Mouse (Mus musculus) embryonic fibroblast, embryonic 13.5 days (primary cell): ENCODE measurements around the gene Ehbp1l1. TPM values are rescaled to one million over a fixed set of nuclear protein-coding genes. Genes with fewer than 3 reads are reported as not detected.

Source experiments
- H3K27ac ChIP-seq: 2 replicates; pipeline ENCODE4 v1.5.1; 2012; ENCODE audit warnings: low read length, control low read depth, inconsistent platforms; ENCODE audit not compliant: insufficient read depth
- H3K4me1 ChIP-seq: 2 replicates; pipeline ENCODE4 v1.6.1; 2011; ENCODE audit warnings: low read length; ENCODE audit not compliant: control insufficient read depth, insufficient read depth
- H3K4me3 ChIP-seq: 2 replicates; pipeline ENCODE4 v1.5.1; 2011; ENCODE audit warnings: mild to moderate bottlenecking, control low read depth, low read length; ENCODE audit not compliant: insufficient read depth
- CTCF ChIP-seq: IDR thresholded peaks from 2 replicates; pipeline ENCODE4 v1.5.1; 2011; ENCODE audit warnings: mild to moderate bottlenecking, control low read depth, low read length, moderate library complexity, borderline replicate concordance; ENCODE audit not compliant: insufficient read depth
- POLR2A ChIP-seq: IDR thresholded peaks from 2 replicates; pipeline ENCODE4 v1.6.1; 2011; ENCODE audit warnings: low read depth, mild to moderate bottlenecking, control low read depth, low read length, moderate library complexity
- polyA plus RNA-seq: library from polyadenylated mRNA; stranded (reverse); fragments of >200 nt; gene quantifications from 2 replicates; pipeline ENCODE4 v1.2.4, GENCODE M21; 2011; ENCODE audit warnings: low read depth; ENCODE audit not compliant: missing spikeins, insufficient read length

Ehbp1l1 gene
- polyA plus RNA-seq, 1 experiment: 62.8 TPM

- H3K27ac ChIP-seq: no peak overlapping the region
- no peak overlapping the region for H3K4me3 ChIP-seq
- TF ChIP-seq POLR2A: no peak
- TF ChIP-seq CTCF: no peak
- H3K4me1 ChIP-seq: 0 out of 2 replicates have a peak, but pooled peaks cover 5% of the 10 kb centered on the region
Measured at GRCm38 (mm10) chr19:5684985-5685384, 41.1 kb downstream of the Ehbp1l1 start.

DNA sequence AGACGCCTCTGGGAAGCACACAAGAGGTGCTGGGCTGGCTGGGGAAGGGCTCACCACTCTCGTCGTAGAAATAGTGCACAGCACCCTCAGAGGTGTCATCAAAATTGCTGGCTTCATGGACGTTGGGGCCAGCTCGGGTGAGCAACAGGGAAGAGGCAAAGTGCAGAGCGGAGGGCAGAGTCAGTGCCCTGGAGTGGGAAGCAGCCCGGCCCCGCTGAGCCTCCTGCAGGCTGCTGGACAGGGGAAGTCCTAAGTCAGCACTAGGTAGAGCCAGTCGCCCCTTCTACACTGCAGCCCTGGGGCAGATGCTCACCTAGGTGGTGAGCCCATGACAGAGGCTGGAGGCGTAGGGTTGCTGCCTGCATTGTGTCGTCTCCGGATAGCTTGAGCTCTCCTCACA is 41.9 kb downstream of the Ehbp1l1 start:
- Histone ChIP-seq H3K27ac (no peak overlapping the region), H3K4me3 (no peak overlapping the region), H3K4me1 (0 out of 2 replicates have a peak, but pooled peaks cover 5% of the 10 kb centered on the region)
- TF ChIP-seq CTCF (no peak), POLR2A (no peak)

DNA sequence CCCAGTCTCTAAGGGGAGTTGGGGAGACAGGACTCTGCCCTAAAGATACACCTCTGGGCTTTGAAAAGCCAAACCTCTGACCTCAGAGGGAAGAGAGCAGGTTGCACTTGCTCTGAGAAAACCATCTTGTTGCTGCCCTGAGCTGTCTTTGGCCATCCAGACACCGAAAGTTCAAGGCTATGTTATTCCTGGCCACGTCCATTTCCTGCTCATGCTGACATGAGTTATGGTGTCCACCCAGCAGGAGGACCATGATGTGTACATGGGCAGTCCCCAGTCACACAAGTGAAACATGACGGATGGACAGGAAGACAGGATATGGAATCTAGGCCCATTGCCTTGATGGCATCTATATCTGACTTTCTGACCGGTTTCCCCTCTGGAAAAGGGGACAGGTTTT is 45.7 kb downstream of the Ehbp1l1 start:
- no peak for TF ChIP-seq CTCF
- TF ChIP-seq POLR2A: no peak
- Histone ChIP-seq H3K4me1 (no peaks in the 10 kb centered on the region), H3K4me3 (no peak overlapping the region), H3K27ac (no peak overlapping the region)

- Histone ChIP-seq H3K4me3 (no peak overlapping the region), H3K4me1 (0 out of 2 replicates have a peak, but pooled peaks cover 2% of the 10 kb centered on the region), H3K27ac (no peak overlapping the region)
- no peak for TF ChIP-seq CTCF
- no peak for TF ChIP-seq POLR2A
Measured at GRCm38 (mm10) chr19:5668372-5668771, 57.7 kb downstream of the Ehbp1l1 start.

DNA sequence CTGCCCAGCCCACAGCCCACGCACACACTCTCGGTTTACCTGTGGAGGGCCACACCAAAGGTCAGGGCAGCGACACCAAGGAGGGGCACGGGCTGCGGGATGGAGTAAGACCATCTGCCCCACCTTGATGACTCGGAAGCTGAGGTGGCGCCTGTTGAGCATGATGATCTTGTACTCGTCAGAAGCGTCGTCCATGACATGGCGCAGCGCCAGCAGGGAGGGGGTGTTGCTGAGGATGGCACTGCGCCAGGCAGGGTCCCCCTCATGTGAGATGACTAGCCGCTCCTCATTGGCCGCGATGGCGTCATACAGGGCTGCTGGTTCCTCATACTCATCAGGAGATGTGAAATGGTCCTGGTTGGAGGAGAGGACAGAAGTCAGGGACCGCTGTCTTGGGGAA is 59.7 kb downstream of the Ehbp1l1 start:
- TF ChIP-seq POLR2A (no peak), CTCF (no peak)
- Histone ChIP-seq H3K4me1 (peaks cover 9% of the 10 kb centered on the region; the same call in 1 of the 2 replicates), H3K27ac (no peak overlapping the region), H3K4me3 (no peak overlapping the region)

DNA sequence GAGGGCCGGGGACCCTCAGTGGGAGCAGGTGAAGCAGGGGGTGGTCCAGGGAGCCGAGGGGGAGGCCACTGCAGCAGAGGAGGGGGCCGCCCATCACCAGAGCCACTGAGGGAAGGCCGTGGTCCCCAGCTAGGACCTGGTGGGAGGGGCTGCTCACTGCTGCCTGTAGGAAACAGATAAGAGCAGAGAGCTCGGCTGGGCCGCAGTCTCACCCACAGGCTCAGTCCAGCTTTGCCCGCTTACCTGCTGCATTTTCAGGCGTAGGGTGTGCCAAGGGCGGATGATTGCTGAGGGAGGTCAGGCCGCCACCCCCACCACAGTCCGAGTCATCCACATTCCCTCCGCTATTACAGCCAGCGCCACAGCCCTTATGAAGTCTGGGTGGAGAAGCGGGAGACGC is 60.7 kb downstream of the Ehbp1l1 start:
- Histone ChIP-seq H3K4me1 (peaks cover 11% of the 10 kb centered on the region; the same call in 1 of the 2 replicates), H3K27ac (no peak overlapping the region), H3K4me3 (no peak overlapping the region)
- no peak for TF ChIP-seq CTCF
- no peak for TF ChIP-seq POLR2A

DNA sequence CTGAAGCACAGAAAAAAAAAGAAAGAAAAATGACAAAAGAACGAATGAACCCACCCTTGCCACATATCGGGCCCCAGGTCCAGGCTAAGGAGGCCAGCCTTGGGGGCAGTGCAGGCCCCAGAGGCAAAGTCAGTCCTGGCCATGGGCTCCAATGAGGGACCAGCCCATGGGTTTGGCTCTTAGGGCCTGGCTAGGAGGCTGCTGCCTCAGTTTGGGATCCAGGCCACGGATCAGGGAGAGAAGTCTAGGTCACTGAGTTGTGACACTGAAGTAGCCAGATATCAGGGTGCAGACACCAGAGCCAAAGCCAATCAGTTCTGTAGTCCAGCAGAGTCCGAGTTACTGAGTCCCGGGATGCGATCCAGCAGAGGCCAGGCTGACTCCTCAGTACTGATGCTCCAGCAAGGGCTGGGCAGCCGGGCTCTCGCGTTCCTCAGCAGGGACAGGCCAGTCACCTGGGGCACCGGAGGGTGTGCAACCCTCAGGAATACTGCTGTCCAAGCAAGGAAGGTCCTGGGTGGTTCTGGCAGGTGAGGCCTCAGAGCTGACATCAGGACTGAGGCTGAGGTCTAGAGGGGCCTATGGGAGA is 61.4 kb downstream of the Ehbp1l1 start:
- TF ChIP-seq CTCF: no peak
- TF ChIP-seq POLR2A: no peak
- peaks cover 11% of the 10 kb centered on the region; the same call in 1 of the 2 replicates for H3K4me1 ChIP-seq
- no peak overlapping the region for H3K4me3 ChIP-seq
- no peak overlapping the region for H3K27ac ChIP-seq

DNA sequence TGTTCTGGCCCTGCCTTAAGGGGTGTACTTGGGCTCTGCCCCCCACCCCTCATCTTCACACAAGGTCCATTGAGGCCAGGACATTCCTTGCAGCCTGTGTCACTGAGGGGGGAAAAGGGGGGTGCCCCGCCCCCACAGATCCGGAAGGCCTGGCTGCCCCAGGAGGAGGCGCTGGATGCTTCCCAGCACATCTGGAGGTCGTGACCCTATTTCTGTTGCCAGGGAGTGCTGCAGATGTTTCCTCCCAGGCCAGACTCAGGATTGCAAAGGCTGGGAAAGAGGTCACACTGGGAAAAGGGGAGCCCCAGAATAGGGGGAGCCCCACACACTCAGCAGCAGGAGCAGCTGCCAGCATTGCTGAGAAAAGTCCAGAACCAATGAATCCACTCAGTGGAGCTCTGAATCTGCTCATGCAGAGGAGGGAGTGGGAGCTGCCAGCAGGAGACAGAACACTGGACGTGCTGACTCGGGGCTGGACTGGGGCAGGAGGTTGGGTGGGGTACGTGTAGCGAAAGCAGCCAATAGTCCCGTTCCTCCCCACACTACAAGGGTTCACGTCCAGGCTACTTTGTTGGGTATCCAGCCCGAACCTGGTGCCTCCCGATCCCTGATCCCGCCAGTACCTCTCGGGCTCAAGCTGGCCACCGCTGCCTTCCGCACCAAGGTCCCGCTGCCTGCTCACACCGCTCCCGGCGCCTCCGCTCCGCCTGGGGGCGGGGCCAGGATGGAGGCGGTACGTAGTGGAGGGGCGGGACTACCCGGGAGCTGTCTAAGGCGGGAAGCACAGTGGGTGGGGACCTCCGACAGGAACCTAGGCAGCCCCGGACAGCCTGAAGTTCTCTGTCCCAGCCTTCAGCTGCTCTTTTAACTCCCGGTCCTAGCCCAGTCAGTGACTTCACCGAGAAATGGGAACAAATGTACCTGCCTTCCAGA is 62.9 kb downstream of the Ehbp1l1 start, which contains the start of gene Sipa1:
Gene Sipa1, minus strand, starts transcription at position 727 of the 933 bp plus-strand sequence.
- no peak for TF ChIP-seq CTCF
- TF ChIP-seq POLR2A: peak; percentile 98
- H3K4me1 ChIP-seq: peaks cover 11% of the 10 kb centered on the region; the same call in 1 of the 2 replicates
- H3K4me3 ChIP-seq: peak within 1 kb of the TSS; percentile 64
- H3K27ac ChIP-seq: peak within 1 kb of the TSS; percentile 71

- Histone ChIP-seq H3K27ac (peak overlapping the region; percentile 71), H3K4me3 (peak overlapping the region; percentile 64), H3K4me1 (peaks cover 11% of the 10 kb centered on the region; the same call in 1 of the 2 replicates)
- TF ChIP-seq CTCF (no peak), POLR2A (no peak)
Measured at GRCm38 (mm10) chr19:5662310-5662709, 63.8 kb downstream of the Ehbp1l1 start.
